Mouse (Mus musculus): ENCODE data around the gene Kdm2a.

Gene Kdm2a

DNA sequence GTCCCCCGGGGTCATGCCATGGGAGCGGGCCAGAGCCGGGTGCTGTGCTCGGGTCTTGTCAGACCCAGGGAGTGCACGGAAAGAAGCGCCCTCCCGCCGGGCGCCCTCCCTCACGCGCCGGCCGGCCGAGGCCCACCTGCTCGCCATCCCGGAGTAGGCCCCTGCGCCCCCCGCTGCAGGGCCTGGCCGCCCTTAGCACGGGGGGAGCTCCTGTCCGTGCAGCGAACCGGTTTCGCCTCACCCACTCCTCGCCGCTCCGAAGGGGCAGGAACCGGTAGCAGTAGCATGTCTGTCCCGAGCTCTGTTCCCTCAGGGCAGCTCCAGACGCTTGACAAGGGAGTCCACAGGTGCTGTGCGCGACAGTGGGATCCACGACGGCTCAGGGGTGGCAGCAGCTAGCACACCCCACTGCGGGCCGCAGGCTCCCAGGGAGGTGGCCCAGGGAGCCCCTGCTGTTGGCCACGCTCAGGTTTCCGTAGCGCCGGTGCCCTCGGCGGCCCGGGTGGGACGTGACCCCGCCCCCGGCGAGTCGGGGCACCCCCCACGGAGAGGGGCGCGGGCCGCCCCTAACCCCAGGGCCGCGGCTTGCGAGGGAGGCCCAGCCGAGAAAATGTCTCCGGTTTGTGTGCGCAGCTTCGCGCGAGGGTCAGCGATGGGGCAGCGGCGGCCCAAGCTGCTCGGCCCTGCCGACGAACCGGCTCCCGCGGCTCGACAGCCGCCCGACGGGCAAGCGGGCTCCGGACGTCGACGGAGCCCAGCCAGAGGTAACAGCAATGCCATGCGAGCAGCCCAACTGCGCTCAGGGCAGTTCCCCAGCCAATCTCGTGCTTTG is at the start of gene Kdm2a:
TSS of gene Kdm2a (minus strand) at position 488 of the 832 bp plus-strand sequence.
- in situ Hi-C loops (cut with MboI) = no loop called here

- in situ Hi-C loops (cut with MboI) = no loop called here
These were observed 49.4 kb upstream of the Kdm2a start for GRCm38 (mm10) chr19:4447445-4447844.

GRCm38 (mm10) chr19:4446661-4447420 is 48.8 kb upstream of the Kdm2a start:
- in situ Hi-C loops (cut with MboI) = no loop called here

DNA sequence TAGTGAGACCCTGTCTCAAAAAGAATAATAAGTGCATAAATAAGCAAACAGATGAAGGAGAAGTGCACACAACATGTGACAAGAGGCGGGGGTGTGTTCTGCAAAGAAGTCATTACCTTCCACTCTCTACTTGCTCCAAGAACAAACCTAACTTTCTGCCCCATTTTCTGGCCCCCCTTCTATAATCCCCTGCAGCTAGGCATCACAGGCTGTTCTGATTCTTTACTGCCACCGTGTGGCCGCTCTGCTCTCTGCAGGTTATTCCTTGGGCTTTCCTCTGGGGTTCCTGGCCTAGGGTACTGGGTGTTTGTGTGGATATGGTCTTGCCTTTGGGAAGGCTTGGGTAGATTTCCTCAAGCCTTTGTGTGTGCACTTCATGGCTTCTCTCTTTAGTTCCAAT is 44.3 kb upstream of the Kdm2a start:
- in situ Hi-C loops (cut with MboI) = no loop called here

DNA sequence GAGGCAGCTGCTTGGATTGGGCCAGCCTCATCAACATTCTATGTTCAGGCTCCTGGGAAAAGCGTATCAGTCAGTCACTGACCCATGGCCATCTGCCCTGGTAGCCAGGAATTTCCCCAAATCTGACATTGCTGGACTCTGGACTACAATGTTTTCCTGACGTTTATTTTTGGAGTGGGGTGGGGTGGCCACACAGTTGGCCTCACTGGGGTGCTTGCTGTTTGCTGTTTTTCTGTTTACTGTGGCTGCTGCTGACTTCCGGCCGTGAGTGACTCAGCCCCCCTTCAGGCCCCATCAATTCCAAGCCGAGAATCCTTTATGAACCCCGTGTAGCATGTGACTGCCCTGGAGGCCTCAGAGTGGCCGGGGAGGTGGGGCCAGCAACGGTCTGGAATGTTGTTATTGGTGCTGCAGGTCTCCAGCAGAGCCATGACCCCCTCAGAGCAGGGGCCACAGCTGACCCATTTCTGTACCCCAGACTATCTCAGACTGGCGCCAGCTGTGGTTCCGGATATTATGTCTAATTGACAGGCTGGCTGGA is 43.6 kb upstream of the Kdm2a start:
- in situ Hi-C loops (cut with MboI) = no loop called here

- in situ Hi-C loops (cut with MboI) = no loop called here
These were observed 43.1 kb upstream of the Kdm2a start for GRCm38 (mm10) chr19:4441090-4441591.

- in situ Hi-C loops (cut with MboI) = no loop called here
These were observed 42.1 kb upstream of the Kdm2a start for GRCm38 (mm10) chr19:4440222-4440621.

- in situ Hi-C loops (cut with MboI) = no loop called here
These were observed 41.2 kb upstream of the Kdm2a start, which contains the start of gene Rhod for GRCm38 (mm10) chr19:4439161-4439801. Gene Rhod (minus strand): TSS chr19:4439432.

DNA sequence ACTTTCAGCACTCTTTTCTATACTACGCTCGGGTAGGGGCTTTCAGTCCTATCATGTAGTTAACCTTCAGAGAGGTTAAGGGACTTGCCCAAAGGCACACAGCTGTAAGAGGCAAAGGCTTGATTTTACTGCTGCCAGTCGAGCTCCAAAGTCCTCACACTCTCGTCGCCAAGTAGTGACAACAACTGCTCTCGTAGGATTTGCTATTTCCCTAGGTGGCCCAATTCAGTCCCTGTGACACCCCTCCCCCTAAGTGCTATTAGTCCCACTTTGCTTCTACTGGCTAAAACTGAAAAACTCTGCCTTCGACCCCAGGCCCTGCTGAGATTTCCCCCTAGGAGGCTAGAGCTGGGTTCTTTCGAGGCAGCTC is 40.7 kb upstream of the Kdm2a start:
- in situ Hi-C loops (cut with MboI) = no loop called here

DNA sequence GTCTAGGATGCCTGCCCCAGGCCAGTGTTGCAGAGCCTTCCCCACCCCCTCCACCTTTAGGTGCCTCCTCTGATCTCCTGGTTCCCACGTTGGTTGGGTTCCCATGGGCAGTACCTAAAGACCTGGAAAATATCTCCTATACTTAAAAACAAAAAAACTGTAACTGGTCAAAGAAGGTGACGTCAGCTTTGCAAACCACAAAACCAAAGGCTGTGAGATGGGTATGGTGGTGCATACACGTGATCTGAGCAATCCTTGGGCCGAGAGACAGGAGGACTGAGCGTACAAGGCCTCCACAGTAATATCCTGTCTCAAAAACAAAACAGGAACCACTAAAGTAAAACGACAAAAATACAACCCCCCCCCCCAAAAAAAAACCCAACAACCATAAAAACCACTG is 39.8 kb upstream of the Kdm2a start:
- in situ Hi-C loops (cut with MboI) = no loop called here

- in situ Hi-C loops (cut with MboI) = no loop called here
These were observed 38.2 kb upstream of the Kdm2a start for GRCm38 (mm10) chr19:4436254-4436653.

GRCm38 (mm10) chr19:4434999-4435398 is 36.9 kb upstream of the Kdm2a start:
- in situ Hi-C loops (cut with MboI) = no loop called here

- in situ Hi-C loops (cut with MboI) = no loop called here
These were observed 35.7 kb upstream of the Kdm2a start for GRCm38 (mm10) chr19:4433756-4434155.

- in situ Hi-C loops (cut with MboI) = no loop called here
These were observed 32.1 kb upstream of the Kdm2a start for GRCm38 (mm10) chr19:4430091-4430620.

DNA sequence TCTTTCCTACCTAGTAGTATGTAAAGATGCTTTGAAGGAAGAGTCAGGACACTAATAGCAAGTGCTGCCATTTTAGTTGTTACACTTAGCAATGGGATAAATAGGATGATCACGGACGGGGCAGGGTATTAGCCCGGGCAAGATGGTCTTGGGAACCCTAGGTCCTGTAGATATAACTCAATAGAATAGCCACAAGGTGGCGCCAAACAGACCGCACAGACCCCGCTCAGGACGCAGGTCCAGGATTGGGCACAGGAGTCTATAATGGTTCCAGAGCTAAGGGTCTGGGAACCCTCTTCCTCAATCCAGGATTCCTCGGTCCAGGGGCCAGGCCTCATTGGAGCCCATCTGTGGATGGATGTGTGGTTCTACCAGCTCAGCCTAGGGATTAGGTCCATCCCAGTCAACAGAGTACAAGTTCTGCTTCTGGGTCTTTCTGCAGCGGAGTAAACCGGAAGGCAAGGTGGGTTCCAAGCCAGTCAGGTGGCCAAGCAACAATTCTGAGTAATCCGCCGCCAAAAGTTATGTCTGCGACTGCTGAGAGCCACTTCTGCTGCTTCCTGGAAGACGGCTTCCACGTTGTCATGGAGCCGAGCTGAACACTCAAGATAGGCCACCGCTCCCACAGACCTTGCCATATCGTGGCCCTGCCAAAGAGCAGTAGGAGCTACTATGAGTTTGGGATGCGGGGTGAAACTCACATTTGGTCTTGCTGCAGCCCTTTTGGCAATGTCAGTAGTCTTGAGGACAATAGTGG is 27.7 kb upstream of the Kdm2a start:
- in situ Hi-C loops (cut with MboI) = no loop called here

DNA sequence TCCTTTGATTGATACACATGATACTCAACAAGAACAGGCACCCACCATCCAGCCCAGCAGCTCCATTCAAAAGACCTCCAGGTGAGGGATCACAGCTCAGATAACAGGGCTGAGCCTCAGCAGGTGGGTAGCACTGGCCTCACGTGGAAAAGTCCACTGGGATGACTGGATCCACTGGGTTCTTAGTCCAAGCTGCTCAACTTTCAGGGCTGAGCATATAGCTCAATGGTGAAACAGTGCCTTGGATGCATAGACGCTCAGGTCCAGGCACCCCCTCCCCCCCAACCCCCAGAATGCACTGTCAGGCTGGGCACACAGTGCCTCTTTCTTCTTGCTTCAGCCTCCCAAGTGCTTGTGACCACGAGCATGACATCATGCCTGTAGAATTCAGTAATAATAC is 24.9 kb upstream of the Kdm2a start:
- in situ Hi-C loops (cut with MboI) = no loop called here

GRCm38 (mm10) chr19:4422581-4422980 is 24.5 kb upstream of the Kdm2a start:
- in situ Hi-C loops (cut with MboI) = no loop called here

- in situ Hi-C loops (cut with MboI) = no loop called here
These were observed 22.2 kb upstream of the Kdm2a start for GRCm38 (mm10) chr19:4420153-4420910.

DNA sequence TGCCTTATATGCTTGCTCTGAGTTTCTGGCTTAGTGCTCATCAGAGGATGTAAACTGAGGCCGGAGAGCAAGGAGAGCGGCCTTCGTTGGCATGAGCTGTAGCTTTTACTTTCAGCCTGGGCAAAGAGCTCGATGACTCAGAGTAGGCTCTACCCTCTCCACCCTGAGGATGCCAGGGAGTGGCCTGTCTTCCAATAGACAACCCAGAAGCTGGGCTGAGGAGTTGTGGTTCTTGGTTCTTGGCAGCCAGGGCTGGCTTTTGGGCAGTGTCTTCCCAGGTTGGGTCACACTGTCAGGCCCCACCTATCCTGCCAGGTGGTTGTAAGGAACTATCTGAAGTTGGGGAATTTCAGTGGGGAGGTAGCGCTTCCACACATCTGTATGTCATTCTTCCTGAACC is 21.6 kb upstream of the Kdm2a start:
- in situ Hi-C loops (cut with MboI) = no loop called here

DNA sequence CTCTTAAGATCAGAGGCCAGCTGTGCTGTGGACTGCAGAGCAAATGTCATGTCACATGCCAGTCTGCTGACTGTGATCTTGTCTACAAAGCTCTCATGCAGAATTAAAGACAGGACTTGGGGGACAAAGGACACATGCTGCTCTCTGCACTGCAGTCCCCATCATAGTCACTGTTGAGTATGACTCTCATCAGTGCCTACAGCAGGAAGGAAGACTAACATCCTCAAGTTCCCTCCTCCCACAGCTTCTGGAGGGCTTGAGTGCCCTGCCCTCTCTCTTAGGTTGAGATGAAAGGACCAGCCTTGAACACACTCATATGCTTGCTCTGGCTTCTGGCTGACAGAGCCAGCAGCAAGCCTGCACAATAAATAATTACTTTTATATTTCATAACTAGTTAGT is 19.6 kb upstream of the Kdm2a start:
- in situ Hi-C loops (cut with MboI) = no loop called here
